Mouse (Mus musculus) WW6 (cell line): ENCODE results near the gene Pdzd2.

Experiments used
- DNase-seq: peaks from one replicate; pipeline ENCODE4 v3.0.0-alpha.2; 2013; ENCODE audit warnings: low read depth, low spot score

The Pdzd2 gene

DNA sequence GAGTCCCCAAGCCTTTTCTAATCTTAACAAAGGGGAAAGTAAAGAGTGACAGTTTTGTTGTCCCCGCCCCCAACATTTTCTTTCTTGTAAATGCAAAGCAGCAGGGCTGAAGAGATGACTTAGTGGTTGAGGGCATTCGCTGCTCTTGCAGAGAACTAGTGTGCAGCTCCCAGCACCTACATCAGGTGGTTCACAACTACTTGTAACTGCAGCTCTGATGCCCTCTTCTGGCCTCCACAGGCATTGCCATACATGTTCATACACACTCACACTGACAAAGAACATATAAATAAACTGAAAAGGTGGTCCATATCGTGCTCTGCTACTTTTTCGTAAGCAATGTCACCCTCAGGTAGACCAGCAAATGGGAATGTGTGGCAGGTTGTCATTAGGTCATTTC, 116.2 kb downstream of the Pdzd2 start:
- DNase-seq = no peak

DNA sequence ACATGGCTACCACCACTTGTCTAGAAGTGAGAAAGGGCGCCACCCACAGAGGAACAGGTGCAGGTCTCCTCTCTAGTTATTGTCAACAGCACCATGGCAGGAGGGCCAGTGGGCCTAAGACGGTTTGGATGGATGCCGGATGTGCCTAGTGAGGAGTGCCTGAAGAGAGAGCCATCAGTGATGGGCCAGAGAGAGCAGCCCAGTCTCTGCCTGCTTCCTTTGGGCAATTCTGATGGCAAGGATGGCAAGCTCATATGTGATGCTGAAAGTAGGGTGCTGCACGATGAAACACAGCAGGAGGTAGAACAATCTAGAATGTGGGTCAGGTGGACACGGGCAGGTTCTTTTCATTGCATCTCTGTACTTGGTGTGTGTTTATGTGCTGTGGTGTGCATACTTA, 117.0 kb downstream of the Pdzd2 start:
- DNase-seq = no peak

DNA sequence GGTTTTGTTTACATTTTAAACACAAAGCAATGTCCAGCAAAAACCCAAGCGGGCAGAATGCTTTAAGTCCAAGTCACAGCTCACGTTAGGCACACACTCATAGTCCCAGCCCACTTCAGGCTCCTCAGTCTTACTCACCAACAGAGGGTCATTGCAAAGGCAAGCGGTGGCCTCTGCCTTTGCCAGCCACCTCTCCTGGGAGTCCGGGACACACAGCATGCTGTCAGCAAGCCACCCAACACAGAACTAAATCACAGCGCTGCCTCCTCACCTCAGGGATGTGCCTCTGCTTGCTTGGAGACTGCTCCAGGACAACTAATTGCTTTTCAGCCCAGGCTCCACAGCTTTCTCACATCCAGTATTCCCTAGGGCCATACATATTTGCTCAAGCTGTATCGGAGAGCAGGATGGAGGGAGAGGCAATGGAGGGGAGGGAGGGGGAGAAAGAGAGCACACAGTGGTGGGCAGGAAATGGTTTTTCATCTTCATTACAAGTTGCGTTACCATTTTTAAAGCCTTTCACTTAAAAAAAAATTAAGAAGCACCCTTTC, 117.6 kb downstream of the Pdzd2 start:
- no peak for DNase-seq

DNA sequence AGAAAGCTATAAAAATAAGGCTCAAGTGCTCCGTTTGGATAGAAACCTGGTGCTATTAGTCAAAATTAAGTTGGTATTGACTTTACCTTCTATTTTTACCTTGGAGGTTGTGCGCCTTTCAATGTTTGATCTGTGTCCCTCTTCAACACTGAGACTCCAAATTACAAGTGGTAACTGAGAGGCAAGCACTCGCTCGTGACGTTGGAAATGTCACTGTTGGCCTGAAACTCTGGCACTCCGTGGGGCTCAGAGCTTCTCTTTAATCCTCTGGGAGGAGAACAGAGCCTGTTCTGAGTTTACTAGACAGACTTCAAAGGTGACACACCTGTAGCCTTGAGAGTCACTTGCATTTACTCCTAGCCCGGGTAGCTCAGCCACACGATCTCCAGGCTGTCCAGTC, 120.5 kb downstream of the Pdzd2 start:
- DNase-seq = no peak

DNA sequence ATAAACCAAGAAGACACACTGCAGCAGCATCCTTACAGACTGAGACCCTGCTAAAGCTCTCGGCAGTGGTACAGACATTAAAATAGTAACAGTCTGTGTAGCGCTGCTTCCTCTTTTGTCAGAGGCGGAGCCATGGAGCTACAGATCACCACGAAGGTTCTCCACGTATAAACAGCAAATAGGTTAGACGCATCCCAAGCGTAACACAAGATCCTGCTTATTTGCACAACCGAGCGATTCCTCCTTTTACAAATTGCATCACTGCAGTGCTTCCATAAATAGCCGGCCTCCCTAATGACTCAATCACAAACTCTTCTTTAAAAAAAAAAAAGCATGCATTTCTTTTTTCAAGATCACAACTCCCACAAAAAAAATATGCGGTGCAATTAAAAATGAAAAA, 122.1 kb downstream of the Pdzd2 start:
- no peak for DNase-seq

DNA sequence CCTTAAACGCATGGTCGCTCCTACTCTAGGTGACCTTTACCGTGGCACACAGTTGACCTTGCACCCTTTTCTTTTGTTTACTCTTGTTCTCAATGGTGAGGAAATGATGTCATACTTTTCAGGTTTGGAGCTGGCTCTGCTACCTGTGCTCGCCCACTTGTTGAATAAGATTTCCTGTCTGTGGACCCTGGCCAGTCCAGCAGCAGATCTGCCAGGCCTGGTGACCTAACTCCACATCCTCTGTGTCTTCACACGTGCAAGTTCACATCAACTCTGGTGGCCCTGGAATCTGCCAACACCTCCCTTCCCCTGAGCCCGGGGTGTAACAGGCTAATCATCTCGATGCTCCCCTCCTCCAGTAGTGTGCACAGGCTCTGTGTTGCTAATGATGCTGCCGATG, 122.5 kb downstream of the Pdzd2 start:
- DNase-seq = no peak

DNA sequence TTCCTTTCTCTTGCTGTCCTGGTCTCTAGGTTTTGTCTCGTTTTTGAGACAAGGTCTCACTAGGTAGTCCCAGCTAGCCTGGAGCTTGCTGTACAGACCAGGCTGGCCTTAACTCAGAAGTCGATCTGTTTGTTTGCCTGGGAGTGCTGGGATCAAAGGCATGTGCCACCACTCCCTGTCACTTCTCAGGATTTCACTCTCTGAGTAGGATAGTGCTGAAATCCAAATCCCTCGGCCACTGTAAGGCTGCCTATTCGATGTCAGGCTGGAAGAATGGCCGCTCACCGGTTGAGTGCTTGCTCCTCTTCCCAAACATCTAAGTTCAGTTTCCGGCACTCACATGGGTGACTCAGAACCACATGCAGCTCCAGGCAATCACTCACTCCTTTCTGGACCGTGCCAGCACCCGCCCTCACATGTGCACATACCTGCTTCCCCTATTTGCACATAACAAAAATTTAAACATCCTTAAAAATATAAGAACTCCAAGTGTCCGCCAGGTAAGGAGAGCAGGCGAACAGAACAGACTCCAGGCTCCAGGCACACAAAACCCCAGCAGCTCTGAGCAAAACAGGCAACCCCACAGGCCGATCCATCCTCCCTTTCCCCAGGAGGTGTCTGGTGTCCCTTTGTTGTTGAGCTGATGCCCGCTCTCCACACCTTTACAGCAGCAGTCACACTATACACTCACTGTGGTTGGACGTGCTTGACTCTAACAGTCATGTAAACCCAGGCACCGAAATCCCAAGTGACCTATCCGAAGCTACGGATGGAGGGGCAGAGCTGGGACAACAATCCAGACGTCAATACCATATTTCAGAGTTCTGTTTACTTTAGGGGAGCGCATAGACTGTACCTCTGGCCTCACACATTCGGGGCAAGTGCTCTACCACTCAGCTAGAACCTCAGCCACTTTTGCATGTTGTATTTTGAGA, 124.5 kb downstream of the Pdzd2 start:
- DNase-seq = no peak

DNA sequence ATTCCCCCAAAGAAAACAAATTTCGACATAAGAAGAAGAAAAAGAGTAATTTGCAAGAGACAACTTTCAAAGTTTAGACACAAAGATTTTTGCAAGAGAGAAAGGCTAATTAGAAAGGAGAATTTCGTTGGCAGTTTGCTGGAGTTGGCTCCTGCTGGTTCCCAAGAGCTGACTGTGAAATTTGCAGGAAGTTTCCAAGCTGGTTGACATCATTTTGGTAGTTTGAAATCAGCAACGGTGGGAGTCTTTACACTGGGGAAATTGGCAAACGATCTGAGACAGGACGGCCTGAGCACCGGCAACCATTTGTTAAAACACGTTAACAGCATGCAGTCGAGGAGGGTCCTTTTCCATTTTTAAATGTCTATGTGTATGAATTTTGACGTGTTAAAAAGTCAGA, 125.7 kb downstream of the Pdzd2 start:
- no peak for DNase-seq

DNA sequence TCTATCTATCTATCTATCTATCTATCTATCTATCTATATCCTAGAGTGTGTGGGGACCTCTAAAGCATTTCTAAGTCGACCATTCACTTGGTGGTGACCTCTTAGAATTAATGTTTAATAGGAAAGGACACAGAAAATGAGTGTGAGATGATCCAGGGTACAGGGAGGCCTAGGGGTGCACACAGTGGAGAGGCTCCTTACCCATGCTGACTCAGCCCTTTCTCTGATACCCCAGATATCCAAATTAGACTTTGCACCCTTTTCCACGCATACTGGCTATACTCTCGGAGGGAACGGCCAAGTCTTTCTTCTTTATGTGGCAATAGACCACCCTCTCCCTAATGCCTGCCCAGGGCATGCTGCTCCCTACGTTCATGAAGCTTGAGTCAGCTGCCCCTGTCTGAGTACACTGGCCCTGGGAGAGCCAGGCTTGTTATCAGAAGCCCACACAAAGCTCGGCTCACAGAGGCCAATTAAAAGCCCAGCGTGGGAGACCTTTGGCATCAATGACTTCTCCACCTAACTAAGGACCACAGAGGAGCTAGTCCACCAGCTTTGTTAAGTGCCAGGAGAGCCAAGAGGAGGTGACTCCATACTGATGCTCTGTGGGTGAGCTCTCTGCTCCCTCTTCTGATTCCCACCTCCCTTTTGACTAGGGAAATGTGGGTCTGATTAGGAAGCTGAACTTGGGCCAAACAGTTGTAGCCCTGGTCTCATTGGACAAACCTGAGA, 126.6 kb downstream of the Pdzd2 start:
- DNase-seq = no peak

DNA sequence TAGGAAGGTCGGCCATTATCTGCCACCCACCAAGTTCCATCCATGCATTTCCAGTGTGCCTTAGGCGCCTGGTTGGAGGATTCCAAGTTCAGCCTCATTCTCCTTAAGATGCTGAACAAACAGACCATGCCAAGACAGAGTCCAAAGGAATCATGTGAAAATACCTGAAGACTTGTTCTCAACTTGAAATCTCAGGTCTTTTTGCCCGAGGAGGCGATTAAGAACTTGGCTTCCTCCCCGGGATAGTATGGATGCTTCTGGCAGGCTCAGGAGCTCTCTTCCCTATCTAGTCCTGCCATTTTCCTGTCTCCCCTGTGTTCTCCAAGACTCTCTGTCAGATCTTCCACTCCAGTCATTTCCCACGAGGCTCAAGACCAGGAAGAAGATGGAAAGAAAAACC, 131.6 kb downstream of the Pdzd2 start:
- DNase-seq = no peak

DNA sequence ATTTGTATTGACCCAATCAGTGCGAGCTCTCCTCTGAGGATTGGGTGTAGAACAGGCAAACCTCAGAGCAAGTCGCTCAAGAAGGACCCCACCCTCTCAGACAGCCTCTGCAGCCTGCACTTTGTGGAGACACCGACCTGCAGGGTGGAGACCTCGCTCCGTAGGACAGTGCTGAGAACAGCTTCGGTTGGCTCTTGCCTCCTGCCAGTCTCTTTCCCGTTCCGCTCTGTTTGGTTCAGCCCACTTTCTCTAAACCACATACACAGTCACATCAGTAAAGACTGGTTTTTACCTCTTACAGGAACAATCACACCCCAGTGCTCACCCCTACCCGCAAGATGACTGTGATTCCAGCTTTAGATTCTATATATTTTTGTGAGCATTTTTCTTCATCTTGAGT, 133.4 kb downstream of the Pdzd2 start:
- no peak for DNase-seq

DNA sequence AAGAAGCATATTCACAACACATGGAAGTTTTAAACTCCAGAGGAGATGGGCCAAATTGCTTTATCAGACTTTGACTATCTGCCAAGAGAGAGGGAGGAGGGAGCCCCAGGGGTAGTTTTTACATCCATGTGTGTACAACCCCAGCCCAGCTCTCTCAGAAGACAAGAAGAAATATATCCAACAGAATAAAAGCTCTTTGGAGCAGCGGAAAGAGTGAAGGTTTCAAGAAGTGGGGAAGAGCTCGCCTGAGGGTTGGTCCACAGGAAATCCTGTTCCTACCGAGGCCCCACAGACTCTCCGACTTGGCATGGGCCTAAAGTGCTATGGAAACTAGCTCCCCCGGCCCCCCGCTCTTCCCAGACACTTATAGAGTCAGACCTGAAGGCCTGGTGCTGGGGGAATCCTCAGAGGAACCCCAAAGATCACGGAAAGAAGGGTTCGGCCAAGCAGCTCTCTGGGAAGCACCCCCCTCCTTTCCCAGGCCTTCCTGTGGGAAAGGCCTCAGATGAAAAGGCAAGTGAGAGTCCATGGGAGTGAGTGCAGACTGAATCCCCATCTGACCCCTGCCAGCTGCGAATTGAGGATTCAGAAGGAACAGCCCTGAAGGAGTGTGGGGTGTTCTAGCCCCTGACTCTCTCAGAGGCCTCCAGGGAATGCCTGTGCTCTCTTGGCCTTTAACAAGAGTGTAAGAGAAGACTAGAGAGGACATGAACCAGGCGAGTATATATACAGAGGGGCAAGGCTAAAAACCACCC, 134.3 kb downstream of the Pdzd2 start:
- no peak for DNase-seq

DNA sequence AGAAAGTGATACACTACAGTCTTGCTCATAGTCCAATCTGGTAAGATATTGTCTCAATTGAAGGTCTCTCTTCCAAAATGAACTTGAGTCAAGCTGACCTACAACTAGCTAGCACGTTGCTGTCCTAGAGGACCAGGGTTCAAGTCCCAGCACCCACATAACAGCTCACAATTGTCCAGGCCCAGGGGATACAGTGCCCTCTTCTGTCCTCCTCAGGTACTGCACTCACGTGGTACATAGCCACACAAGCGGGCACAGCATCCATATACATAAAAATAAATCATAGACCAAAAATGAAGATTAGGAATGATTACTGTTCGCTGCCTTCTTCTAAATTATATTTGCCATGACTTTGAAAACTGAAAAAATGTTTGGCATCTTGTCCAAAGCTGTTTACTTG, 136.1 kb downstream of the Pdzd2 start:
- DNase-seq = no peak

DNA sequence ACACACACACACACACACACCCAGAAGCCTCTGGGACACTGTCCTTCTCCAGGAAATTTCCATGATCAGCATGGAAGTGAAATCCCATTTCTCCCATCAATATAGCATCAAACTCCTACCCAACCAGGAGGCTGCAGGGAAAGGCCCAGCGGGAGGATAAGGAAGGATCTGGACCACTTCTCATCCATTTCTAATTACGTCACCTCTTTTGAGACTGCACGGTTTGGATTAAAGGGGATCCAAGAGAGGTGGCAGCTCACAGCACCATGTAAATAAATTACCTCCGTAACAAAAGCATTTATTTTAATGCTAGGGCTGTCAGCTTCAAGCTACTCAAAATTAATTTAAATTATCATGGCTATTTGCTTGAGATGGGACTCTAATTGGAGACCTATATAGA, 146.6 kb downstream of the Pdzd2 start:
- DNase-seq = no peak

DNA sequence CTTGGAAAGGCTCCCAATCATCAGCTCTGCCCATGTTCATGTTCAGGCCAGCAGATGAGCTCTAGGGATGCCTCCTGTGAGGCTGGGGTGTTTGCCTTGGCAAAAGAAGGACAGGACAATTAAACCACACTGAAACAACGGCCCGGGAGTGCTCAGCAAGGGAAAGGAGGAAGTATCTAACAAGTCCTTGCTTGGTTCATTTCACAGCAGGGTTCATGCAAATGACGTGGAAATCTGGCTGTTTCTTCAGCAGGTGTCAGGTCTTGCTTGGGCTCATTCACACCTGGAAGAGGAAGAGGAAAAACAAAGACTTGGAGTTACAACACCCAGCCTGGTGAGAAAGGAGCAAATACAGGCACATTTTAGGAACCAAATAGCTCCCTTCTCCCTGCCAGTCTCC, 147.1 kb downstream of the Pdzd2 start:
- no peak for DNase-seq

DNA sequence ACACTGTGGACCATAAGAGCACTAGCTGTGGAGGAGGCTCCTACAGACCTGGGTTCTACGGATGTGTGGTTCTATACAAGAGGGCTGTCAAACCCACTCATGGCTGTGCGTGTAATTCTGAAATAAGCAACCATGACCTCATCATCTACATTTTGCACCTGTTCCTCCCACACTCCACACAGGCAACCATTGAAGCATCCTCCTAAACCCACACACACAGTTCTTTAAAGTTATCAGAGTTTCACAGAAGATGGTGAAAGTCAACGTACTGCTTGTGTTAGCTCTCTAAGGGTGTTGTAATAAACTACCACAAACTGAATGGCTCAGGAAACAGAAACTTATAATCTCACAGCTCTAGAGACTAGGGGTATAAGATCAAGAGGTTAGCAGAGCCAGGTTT, 151.1 kb downstream of the Pdzd2 start:
- no peak for DNase-seq

DNA sequence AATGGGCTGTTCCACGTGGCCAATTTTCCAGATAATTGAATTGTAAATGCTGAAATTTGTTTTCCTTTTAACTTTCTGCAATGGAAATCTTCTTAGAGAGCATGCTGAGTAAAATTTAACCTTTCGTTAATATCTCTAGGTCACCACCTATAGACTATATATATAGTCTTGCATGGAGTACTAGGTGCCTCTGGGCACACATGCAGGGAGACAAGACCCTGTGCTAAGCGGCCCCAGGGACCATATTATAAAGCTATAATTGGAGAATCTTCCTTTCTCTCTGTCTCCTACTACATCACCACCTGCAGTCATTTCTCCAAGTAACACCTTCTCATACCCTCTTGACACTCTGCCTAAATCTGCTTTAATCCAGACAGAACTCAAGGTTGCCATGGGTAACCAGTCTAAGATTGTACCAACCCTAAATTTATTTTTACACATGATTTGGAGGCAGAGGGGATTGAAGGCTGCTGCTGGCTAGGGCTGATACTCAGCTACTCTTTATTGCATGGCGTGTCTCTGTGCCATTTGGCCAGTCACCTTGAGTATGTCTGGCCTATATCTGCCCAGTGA, 152.8 kb downstream of the Pdzd2 start:
- DNase-seq = no peak

DNA sequence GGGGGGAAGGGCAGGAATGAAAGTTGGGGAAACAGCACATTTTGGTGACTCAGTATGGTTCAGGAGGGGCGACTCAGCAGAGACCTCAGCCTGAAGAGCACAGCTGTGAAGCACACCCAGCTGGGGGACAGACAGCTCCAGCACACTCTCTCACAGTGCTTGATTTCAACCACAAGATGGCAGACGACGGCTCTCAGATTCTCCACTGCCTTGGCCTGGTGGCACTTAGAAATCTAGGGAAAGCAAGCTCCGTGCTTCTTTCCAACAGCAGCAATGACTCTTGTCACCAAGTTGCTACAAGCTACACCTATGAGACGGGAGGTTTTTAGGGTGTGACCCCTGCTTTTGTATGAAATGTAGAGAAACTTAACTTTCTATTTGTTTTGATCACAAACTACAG, 153.6 kb downstream of the Pdzd2 start:
- no peak for DNase-seq

DNA sequence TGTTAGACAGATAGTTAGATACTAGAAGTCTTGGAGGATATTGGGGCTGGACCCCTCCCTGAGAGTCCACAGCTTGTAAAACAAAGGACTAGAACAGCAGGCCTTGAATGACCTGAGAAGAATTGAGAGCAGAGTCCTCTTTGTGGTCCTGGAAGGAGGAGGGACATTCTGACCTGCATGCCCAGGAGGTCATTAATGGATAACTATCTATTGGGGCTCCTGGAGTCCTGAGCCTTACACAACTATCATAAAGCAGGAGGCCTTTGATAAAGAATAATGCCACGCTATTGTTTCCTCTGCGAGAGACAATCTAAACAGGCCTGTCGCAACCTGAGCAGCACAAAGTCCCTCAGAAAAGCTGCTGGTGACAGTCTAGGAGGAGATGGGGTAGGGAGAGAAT, 156.7 kb downstream of the Pdzd2 start:
- DNase-seq = no peak

DNA sequence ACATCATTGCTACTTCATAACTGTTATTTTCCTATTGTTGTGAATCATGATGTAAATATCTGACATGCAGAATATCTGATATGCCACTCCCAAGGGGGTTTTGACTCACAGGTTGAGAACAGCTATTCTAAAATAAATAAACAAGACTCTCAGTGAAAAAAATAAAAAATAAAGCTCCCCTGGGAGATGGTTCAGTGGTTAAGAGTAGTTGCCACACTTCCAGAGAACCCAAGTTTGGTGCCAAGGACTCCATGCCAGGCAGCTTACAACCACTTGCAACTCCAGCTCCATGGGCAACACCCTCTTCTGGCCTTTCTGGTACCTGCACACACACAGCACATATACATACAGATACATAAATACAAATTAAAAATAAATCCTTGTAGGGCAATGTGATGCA, 157.3 kb downstream of the Pdzd2 start:
- no peak for DNase-seq

DNA sequence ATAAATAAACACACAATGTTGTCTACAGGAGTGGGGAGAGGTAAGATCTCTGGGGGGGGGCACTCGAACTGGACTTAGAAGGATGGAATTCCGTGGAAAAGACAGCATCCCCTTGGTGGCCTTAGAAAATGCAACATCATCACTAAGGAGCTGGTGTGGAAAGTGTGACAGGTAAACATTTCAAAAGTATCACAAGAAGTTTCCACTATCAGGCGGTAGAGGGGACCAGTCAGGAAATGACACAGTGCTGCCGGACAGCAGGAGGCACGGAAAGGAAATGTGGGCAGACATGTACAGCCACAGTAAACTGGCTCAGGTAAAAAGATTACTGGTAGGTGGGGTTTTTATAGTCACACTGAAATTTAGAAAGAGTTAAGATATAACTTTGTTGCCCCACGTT, 160.5 kb downstream of the Pdzd2 start:
- DNase-seq = no peak

DNA sequence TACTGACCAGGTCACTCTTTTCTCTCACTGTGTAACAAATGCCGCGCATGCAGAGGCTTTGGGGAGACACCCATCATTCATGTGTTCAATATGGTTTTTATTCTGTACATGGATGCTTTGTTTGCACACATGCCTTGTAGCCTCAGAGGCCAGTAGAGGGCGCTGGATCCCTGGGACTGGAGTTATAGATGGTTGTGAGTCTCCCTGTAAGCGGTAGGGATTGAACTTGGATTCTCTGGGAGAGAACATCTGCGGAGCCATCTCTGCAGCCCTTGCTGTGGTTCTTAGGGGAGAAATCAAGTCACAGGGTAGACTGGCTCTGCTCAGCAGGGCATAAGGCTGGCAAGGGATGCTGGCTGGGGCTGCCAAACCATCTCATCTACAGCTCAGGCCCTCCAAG, 161.4 kb downstream of the Pdzd2 start:
- peak; percentile 13 for DNase-seq
